Mouse (Mus musculus): ENCODE results near the gene Vcam1. TPM values are rescaled to one million over a fixed set of nuclear protein-coding genes. Genes with fewer than 3 reads are reported as not detected.

The Vcam1 gene
- polyA plus RNA-seq, 3 experiments from 2014 or later = 3.9 to 5.7 (median 4.9) TPM

- no peak for ATAC-seq
Measured at GRCm38 (mm10) chr3:116126508-116127190, 2.8 kb downstream of the Vcam1 start.

GRCm38 (mm10) chr3:116126070-116126469 lies 3.4 kb downstream of the Vcam1 start:
- no peak for ATAC-seq

GRCm38 (mm10) chr3:116123827-116124226 lies 5.7 kb downstream of the Vcam1 start:
- ATAC-seq = no peak

- no peak for ATAC-seq
Measured at GRCm38 (mm10) chr3:116122696-116123095, 6.8 kb downstream of the Vcam1 start.

GRCm38 (mm10) chr3:116121026-116121425 lies 8.5 kb downstream of the Vcam1 start:
- ATAC-seq = no peak

- ATAC-seq = no peak
Measured at GRCm38 (mm10) chr3:116120391-116120790, 9.1 kb downstream of the Vcam1 start.

GRCm38 (mm10) chr3:116119162-116119561 lies 10.3 kb downstream of the Vcam1 start:
- no peak for ATAC-seq

- ATAC-seq = no peak
Measured at GRCm38 (mm10) chr3:116117046-116117445, 12.4 kb downstream of the Vcam1 start.

- no peak for ATAC-seq
Measured at GRCm38 (mm10) chr3:116114249-116115188, 15.0 kb downstream of the Vcam1 start.

GRCm38 (mm10) chr3:116113443-116114241 lies 15.8 kb downstream of the Vcam1 start:
- ATAC-seq = no peak

- ATAC-seq = no peak
Measured at GRCm38 (mm10) chr3:116112816-116113405, 16.6 kb downstream of the Vcam1 start.

GRCm38 (mm10) chr3:116105713-116106112 lies 23.8 kb downstream of the Vcam1 start:
- no peak for ATAC-seq

GRCm38 (mm10) chr3:116104866-116105647 lies 24.4 kb downstream of the Vcam1 start:
- no peak for ATAC-seq

- no peak for ATAC-seq
Measured at GRCm38 (mm10) chr3:116104270-116104669, 25.2 kb downstream of the Vcam1 start.

GRCm38 (mm10) chr3:116100850-116101249 lies 28.6 kb downstream of the Vcam1 start:
- ATAC-seq = no peak

- no peak for ATAC-seq
Measured at GRCm38 (mm10) chr3:116095934-116096333, 33.6 kb downstream of the Vcam1 start.

- ATAC-seq = no peak
Measured at GRCm38 (mm10) chr3:116095312-116095711, 34.2 kb downstream of the Vcam1 start.

GRCm38 (mm10) chr3:116094886-116095285 lies 34.6 kb downstream of the Vcam1 start:
- no peak for ATAC-seq

- ATAC-seq = no peak
Measured at GRCm38 (mm10) chr3:116094288-116094687, 35.2 kb downstream of the Vcam1 start.

GRCm38 (mm10) chr3:116092547-116092946 lies 36.9 kb downstream of the Vcam1 start:
- no peak for ATAC-seq

GRCm38 (mm10) chr3:116091706-116092105 lies 37.8 kb downstream of the Vcam1 start:
- ATAC-seq = no peak

GRCm38 (mm10) chr3:116085962-116086361 lies 43.5 kb downstream of the Vcam1 start:
- ATAC-seq = no peak

All from inflammation-experienced regulatory T-cells, adult 6 months (primary cell).